Mouse (Mus musculus) olfactory bulb, adult 2 months (tissue): ENCODE measurements around the gene Tspan4.

Source experiments
- CTCF ChIP-seq: fragments of 200-500 bp; IDR thresholded peaks from 2 replicates; pipeline ENCODE4 v1.5.1; 2012; ENCODE audit warnings: low read depth, mild to moderate bottlenecking, low read length, moderate library complexity; ENCODE audit not compliant: insufficient read depth
- POLR2A ChIP-seq: fragments of 200-500 bp; IDR thresholded peaks from 2 replicates; pipeline ENCODE4 v1.6.1; 2012; ENCODE audit warnings: mild to moderate bottlenecking, low read depth, low read length, moderate library complexity; ENCODE audit not compliant: insufficient read depth

DNA sequence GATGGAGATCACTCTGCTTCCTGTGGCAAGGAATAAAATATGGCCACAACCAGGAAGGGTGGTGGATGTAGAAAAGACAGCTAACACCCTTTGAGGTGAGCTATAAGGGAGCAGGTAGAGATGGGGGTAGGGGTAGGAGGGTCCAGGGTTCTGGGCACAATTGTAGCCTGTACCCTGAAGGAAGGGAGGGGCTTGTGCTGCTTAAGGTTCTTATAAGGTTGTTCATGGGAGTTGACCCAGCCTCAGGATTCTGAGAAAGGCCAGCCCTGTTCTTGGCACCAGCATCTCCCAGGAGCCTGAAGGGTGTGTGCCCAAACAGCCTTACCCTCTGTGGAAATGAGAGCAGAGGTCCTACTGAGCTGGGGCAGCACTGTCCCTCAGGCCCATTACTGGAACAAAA lies 23.1 kb upstream of the Tspan4 start:
- TF ChIP-seq POLR2A (no peak), CTCF (no peak)
